Mouse (Mus musculus) neural tube, embryonic 12.5 days (tissue): ENCODE measurements around the gene Rasl10b. TPM values are rescaled to one million over a fixed set of nuclear protein-coding genes. Genes with fewer than 3 reads are reported as not detected.

Source experiments
- polyA plus RNA-seq: library from polyadenylated mRNA; unstranded; fragments of >200 nt; fragmentation: Nextera tagmentation; extraction: Ambion mirVana; gene quantifications from 2 replicates; pipeline ENCODE4 v1.2.1, GENCODE M21; 2016

The Rasl10b gene
- polyA plus RNA-seq, 1 experiment from 2014 or later, result 24.2 TPM

Other genes starting within 250 kb of the Rasl10b start
- not detected in 2 replicates for gene Slfn4, start 234.0 kb upstream of the Rasl10b start, polyA plus RNA-seq
- gene Slfn3, start 217.8 kb upstream of the Rasl10b start, polyA plus RNA-seq, result 0.16 and 0.22 TPM in 2 replicates
- gene Slfn14, start 122.4 kb upstream of the Rasl10b start, polyA plus RNA-seq, result 0.72 and 0.77 TPM in 2 replicates
- gene Ap2b1, start 110.1 kb upstream of the Rasl10b start, polyA plus RNA-seq, result 108 and 118 TPM in 2 replicates
- 16.3 and 16.7 TPM in 2 replicates for gene Pex12, start 106.6 kb upstream of the Rasl10b start, polyA plus RNA-seq
- 0.20 TPM in 1 of 2 replicates, not detected in the other for gene Gas2l2, start 20.3 kb downstream of the Rasl10b start, polyA plus RNA-seq
- gene 1700020L24Rik, start 28.5 kb downstream of the Rasl10b start, polyA plus RNA-seq, result 0.38 and 0.76 TPM in 2 replicates
- gene Mmp28, start 53.9 kb downstream of the Rasl10b start, polyA plus RNA-seq, result 2.4 and 2.7 TPM in 2 replicates
- 9.9 and 13.6 TPM in 2 replicates for gene Taf15, start 63.9 kb downstream of the Rasl10b start, polyA plus RNA-seq
- not detected in 2 replicates for gene Heatr9, start 113.0 kb downstream of the Rasl10b start, polyA plus RNA-seq
- gene Ccl5, start 121.4 kb downstream of the Rasl10b start, polyA plus RNA-seq, result not detected in 2 replicates
- 1.1 and 2.1 TPM in 2 replicates for gene Ccl9, start 169.5 kb downstream of the Rasl10b start, polyA plus RNA-seq
- 1.4 and 2.0 TPM in 2 replicates for gene Ccl6, start 183.9 kb downstream of the Rasl10b start, polyA plus RNA-seq
- gene Rpl9-ps1, start 236.5 kb downstream of the Rasl10b start, polyA plus RNA-seq, result not detected in 2 replicates
- gene Ccl3, start 240.2 kb downstream of the Rasl10b start, polyA plus RNA-seq, result 1.5 and 1.7 TPM in 2 replicates